Mouse (Mus musculus) embryonic facial prominence, embryonic 15.5 days (tissue): Measurements from ENCODE around the gene Fkbp1a. TPM values are rescaled to one million over a fixed set of nuclear protein-coding genes. Genes with fewer than 3 reads are reported as not detected.

Experiments used
- polyA plus RNA-seq: library from polyadenylated mRNA; unstranded; fragments of >200 nt; fragmentation: Nextera tagmentation; extraction: Ambion mirVana; gene quantifications from 2 replicates; pipeline ENCODE4 v1.2.1, GENCODE M21; 2015

Fkbp1a gene
- polyA plus RNA-seq, 1 experiment from 2014 or later = 553 TPM

Other genes with a start within 250 kb of the Fkbp1a start
- gene 4921509C19Rik, start 66.3 kb upstream of the Fkbp1a start, polyA plus RNA-seq = not detected in 2 replicates
- gene Nsfl1c, start 48.3 kb upstream of the Fkbp1a start, polyA plus RNA-seq = 227 and 232 TPM in 2 replicates
- 2.3 and 3.4 TPM in 2 replicates for gene Sdcbp2, start 30.1 kb downstream of the Fkbp1a start, polyA plus RNA-seq
- 1.2 and 2.0 TPM in 2 replicates for gene Snph, start 90.1 kb downstream of the Fkbp1a start, polyA plus RNA-seq
- not detected in 2 replicates for gene Rad21l, start 126.0 kb downstream of the Fkbp1a start, polyA plus RNA-seq
- gene Tmem74b, start 159.5 kb downstream of the Fkbp1a start, polyA plus RNA-seq = 2.8 and 3.3 TPM in 2 replicates
- 39.6 and 41.8 TPM in 2 replicates for gene Psmf1, start 201.7 kb downstream of the Fkbp1a start, polyA plus RNA-seq